Mouse (Mus musculus) cortical plate, adult 2 months (tissue): ENCODE results near the gene Socs4.

Source experiments
- CTCF ChIP-seq: fragments of 200-500 bp; IDR thresholded peaks from 2 replicates; pipeline ENCODE4 v1.5.1; 2011; ENCODE audit warnings: mild to moderate bottlenecking, control low read depth, low read length; ENCODE audit not compliant: insufficient read depth; ENCODE audit errors: extremely low read depth
- POLR2A ChIP-seq: fragments of 200-500 bp; IDR thresholded peaks from 2 replicates; pipeline ENCODE4 v1.6.1; 2011; ENCODE audit warnings: mild to moderate bottlenecking, low read length, control low read depth; ENCODE audit not compliant: insufficient read depth; ENCODE audit errors: extremely low read depth

- TF ChIP-seq CTCF (no peak), POLR2A (no peak)
Measured at GRCm38 (mm10) chr14:47229796-47230376, 46.8 kb upstream of the Socs4 start.
